ENCODE assay signal across 8 mouse cellular contexts in the genomic region with DNA sequence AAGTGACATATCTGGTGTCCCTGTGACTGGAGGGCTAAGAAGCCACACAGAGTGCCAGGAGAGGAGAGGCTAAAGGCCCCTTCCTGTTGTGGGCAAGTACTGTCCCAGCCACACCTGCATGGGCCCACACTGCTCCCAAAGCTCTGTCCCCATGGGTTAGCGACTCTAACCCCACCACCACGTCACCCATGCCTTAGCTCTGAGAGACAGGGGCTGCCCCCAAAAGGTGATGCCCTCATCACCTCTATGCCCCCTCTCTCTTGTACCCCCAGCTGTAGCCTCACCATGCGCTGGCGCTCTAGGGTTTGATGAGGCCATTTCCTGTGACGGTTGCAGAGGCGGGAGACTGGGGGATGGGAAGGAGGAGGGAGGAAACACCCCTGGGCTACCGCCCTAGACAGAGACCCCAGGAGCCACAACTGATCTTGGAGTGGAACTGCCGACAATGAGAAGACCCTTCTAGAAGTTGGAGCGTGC. TPM values are rescaled to one million over a fixed set of nuclear protein-coding genes. Genes with fewer than 3 reads are reported as not detected.
DNase-seq lines count a peak whose midpoint lies in the region; ATAC-seq lines count a peak whose summit lies in the region.

No protein-coding gene starts in this region.

- peaks cover 22% of the 10 kb centered on the region for H3K27me3 ChIP-seq in forebrain, embryonic 10.5 days (ENCODE audit: poor library complexity, severe bottlenecking)
- H3K27me3 ChIP-seq in forebrain, embryonic 12.5 days, result peaks cover 25% of the 10 kb centered on the region
- H3K27me3 ChIP-seq in erythroblast, embryonic 14.5 days (ENCODE audit: control insufficient read depth), result no peaks in the 10 kb centered on the region
- peaks cover 10% of the 10 kb centered on the region; the same call in 1 of the 2 replicates for H3K27me3 ChIP-seq in hindbrain, embryonic 12.5 days

- H3K9me3 ChIP-seq in forebrain, embryonic 10.5 days, result no peaks in the 10 kb centered on the region
- no peaks in the 10 kb centered on the region for H3K9me3 ChIP-seq in forebrain, embryonic 12.5 days
- no peaks in the 10 kb centered on the region for H3K9me3 ChIP-seq in erythroblast, embryonic 14.5 days (ENCODE audit: control insufficient read depth, low read length)
- no peaks in the 10 kb centered on the region for H3K9me3 ChIP-seq in hindbrain, embryonic 12.5 days (replicated peaks)

- 85% methylated on average over 9 of the region's 9 CpGs for WGBS in forebrain, embryonic 10.5 days
- 91% methylated on average over 9 of the region's 9 CpGs for WGBS in forebrain, embryonic 12.5 days
- WGBS in hindbrain, embryonic 12.5 days, result 83% methylated on average over 9 of the region's 9 CpGs

- H3K36me3 ChIP-seq in forebrain, embryonic 10.5 days (replicated peaks), result no peaks in the 10 kb centered on the region
- no peaks in the 10 kb centered on the region for H3K36me3 ChIP-seq in forebrain, embryonic 12.5 days (replicated peaks)
- peaks cover 16% of the 10 kb centered on the region for H3K36me3 ChIP-seq in erythroblast, embryonic 14.5 days (ENCODE audit: control insufficient read depth)
- H3K36me3 ChIP-seq in hindbrain, embryonic 12.5 days, result no peaks in the 10 kb centered on the region

- no peak for ATAC-seq in forebrain, embryonic 12.5 days (ENCODE audit: low FRiP score)
- ATAC-seq in megakaryocyte-erythroid progenitor cell, adult 5-6 weeks (replicated peaks; ENCODE audit: low FRiP score, low TSS enrichment, poor library complexity, severe bottlenecking), result peak; percentile 42
- no peak for ATAC-seq in hindbrain, embryonic 12.5 days (ENCODE audit: low FRiP score)

- no peak overlapping the region for H3K9ac ChIP-seq in forebrain, embryonic 12.5 days
- no peak overlapping the region for H3K9ac ChIP-seq in hindbrain, embryonic 12.5 days

- H3K27ac ChIP-seq in forebrain, embryonic 10.5 days, result 0 out of 2 replicates have a peak overlapping the region, but pooled peaks have one; percentile 3
- no peak overlapping the region for H3K27ac ChIP-seq in forebrain, embryonic 12.5 days
- H3K27ac ChIP-seq in hindbrain, embryonic 12.5 days, result no peak overlapping the region

- no peak overlapping the region for H3K4me2 ChIP-seq in forebrain, embryonic 12.5 days
- no peak overlapping the region for H3K4me2 ChIP-seq in hindbrain, embryonic 12.5 days (replicated peaks)

- H3K4me1 ChIP-seq in forebrain, embryonic 10.5 days, result peaks cover 40% of the 10 kb centered on the region
- peaks cover 6% of the 10 kb centered on the region; the same call in 1 of the 2 replicates for H3K4me1 ChIP-seq in forebrain, embryonic 12.5 days
- peaks cover 56% of the 10 kb centered on the region for H3K4me1 ChIP-seq in erythroblast, embryonic 14.5 days (ENCODE audit: control insufficient read depth)
- peaks cover 11% of the 10 kb centered on the region for H3K4me1 ChIP-seq in hindbrain, embryonic 12.5 days

- no peak for DNase-seq in forebrain, embryonic 10.5 days (ENCODE audit: extremely low spot score, low spot score)
- DNase-seq in 416B (ENCODE audit: low read depth), result peak; percentile 92
- DNase-seq in right cerebral cortex, postnatal 36 days (ENCODE audit: low spot score in 2 of 2), result no peak
- DNase-seq in kidney, postnatal 10 days, result no peak

- H3K4me3 ChIP-seq in forebrain, embryonic 10.5 days, result no peak overlapping the region
- H3K4me3 ChIP-seq in forebrain, embryonic 12.5 days (replicated peaks), result no peak overlapping the region
- peak overlapping the region; percentile 57 for H3K4me3 ChIP-seq in erythroblast, embryonic 14.5 days (replicated peaks)
- no peak overlapping the region for H3K4me3 ChIP-seq in hindbrain, embryonic 12.5 days

RNA-seq across cellular contexts. Expression of a gene that starts 0.4 kb away (rescaled TPM):
- 1.9 and 2.3 TPM in 2 replicates for polyA plus RNA-seq in forebrain, embryonic 10.5 days (2016; fragmentation: Nextera tagmentation; extraction: Ambion mirVana)
- 0.78 and 1.0 TPM in 2 replicates for polyA plus RNA-seq in forebrain, embryonic 12.5 days (2016; fragmentation: Nextera tagmentation; extraction: Ambion mirVana)
- 0.57 and 0.67 TPM in 2 replicates for polyA plus RNA-seq in erythroblast, embryonic 14.5 days (2012)
- 108 and 110 TPM in 2 replicates for total RNA-seq in megakaryocyte-erythroid progenitor cell, adult 5-6 weeks (2014; fragmentation: Nextera tagmentation)
- total RNA-seq in megakaryocyte-erythroid progenitor cell, adult 5-6 weeks (2017), result 68.5 and 93.7 TPM in 2 replicates
- polyA plus RNA-seq in hindbrain, embryonic 12.5 days (2016; fragmentation: Nextera tagmentation; extraction: Ambion mirVana), result 1.2 TPM in 2 replicates

RNA-seq across cellular contexts. Expression of a gene that starts 13.7 kb away (rescaled TPM):
- 37.6 and 39.2 TPM in 2 replicates for polyA plus RNA-seq in forebrain, embryonic 10.5 days (2016; fragmentation: Nextera tagmentation; extraction: Ambion mirVana)
- polyA plus RNA-seq in forebrain, embryonic 12.5 days (2016; fragmentation: Nextera tagmentation; extraction: Ambion mirVana), result 113 and 119 TPM in 2 replicates
- polyA plus RNA-seq in erythroblast, embryonic 14.5 days (2012), result 2.0 and 2.1 TPM in 2 replicates
- 23.8 and 38.4 TPM in 2 replicates for total RNA-seq in megakaryocyte-erythroid progenitor cell, adult 5-6 weeks (2014; fragmentation: Nextera tagmentation)
- 7.9 and 14.8 TPM in 2 replicates for total RNA-seq in megakaryocyte-erythroid progenitor cell, adult 5-6 weeks (2017)
- polyA plus RNA-seq in hindbrain, embryonic 12.5 days (2016; fragmentation: Nextera tagmentation; extraction: Ambion mirVana), result 171 and 183 TPM in 2 replicates

RNA-seq across cellular contexts. Expression of a gene that starts 27.9 kb away (rescaled TPM):
- 0.07 and 0.14 TPM in 2 replicates for polyA plus RNA-seq in forebrain, embryonic 10.5 days (2016; fragmentation: Nextera tagmentation; extraction: Ambion mirVana)
- polyA plus RNA-seq in forebrain, embryonic 12.5 days (2016; fragmentation: Nextera tagmentation; extraction: Ambion mirVana), result 0.36 and 0.42 TPM in 2 replicates
- polyA plus RNA-seq in erythroblast, embryonic 14.5 days (2012), result 0.01 TPM in 1 of 2 replicates, not detected in the other
- total RNA-seq in megakaryocyte-erythroid progenitor cell, adult 5-6 weeks (2014; fragmentation: Nextera tagmentation), result not detected in 2 replicates
- not detected in 2 replicates for total RNA-seq in megakaryocyte-erythroid progenitor cell, adult 5-6 weeks (2017)
- polyA plus RNA-seq in hindbrain, embryonic 12.5 days (2016; fragmentation: Nextera tagmentation; extraction: Ambion mirVana), result 0.70 and 0.90 TPM in 2 replicates

RNA-seq across cellular contexts. Expression of a gene that starts 34.5 kb away (rescaled TPM):
- polyA plus RNA-seq in forebrain, embryonic 10.5 days (2016; fragmentation: Nextera tagmentation; extraction: Ambion mirVana), result not detected in 2 replicates
- not detected in 2 replicates for polyA plus RNA-seq in forebrain, embryonic 12.5 days (2016; fragmentation: Nextera tagmentation; extraction: Ambion mirVana)
- polyA plus RNA-seq in erythroblast, embryonic 14.5 days (2012), result not detected in 2 replicates
- not detected in 2 replicates for total RNA-seq in megakaryocyte-erythroid progenitor cell, adult 5-6 weeks (2014; fragmentation: Nextera tagmentation)
- total RNA-seq in megakaryocyte-erythroid progenitor cell, adult 5-6 weeks (2017), result not detected in 2 replicates
- 0.10 and 0.12 TPM in 2 replicates for polyA plus RNA-seq in hindbrain, embryonic 12.5 days (2016; fragmentation: Nextera tagmentation; extraction: Ambion mirVana)

Comparison
In these comparisons a context has a peak if more than half of its experiments do, and no peak if none do; other contexts are left out.
1. RNA of a gene that starts 13.7 kb away (polyA plus RNA-seq): 171 to 183 TPM in hindbrain, embryonic 12.5 days, 113 to 119 TPM in forebrain, embryonic 12.5 days and 37.6 to 39.2 TPM in forebrain, embryonic 10.5 days; 2.0 to 2.1 TPM in erythroblast, embryonic 14.5 days; every median in the first group is over 10 times any median in the second.